Mouse (Mus musculus) midbrain, embryonic 12.5 days (tissue): ENCODE results near the gene Anapc5. TPM values are rescaled to one million over a fixed set of nuclear protein-coding genes. Genes with fewer than 3 reads are reported as not detected.

Experiments
- ATAC-seq: fragments of 200-750 bp; cut with Nextera tagmentation; 2 replicates; pipeline ENCODE4 v1.8.0; 2017; ENCODE audit warnings: low read depth, moderate TSS enrichment, moderate library complexity; ENCODE audit not compliant: low FRiP score
- H3K27ac ChIP-seq: fragments of 300-500 bp; sonication (generic); replicated peaks from 2 replicates; pipeline ENCODE4 v1.5.1; 2016; ENCODE audit warnings: mild to moderate bottlenecking
- H3K27me3 ChIP-seq: fragments of 300-500 bp; sonication (generic); 2 replicates; pipeline ENCODE4 v1.6.1; 2016; ENCODE audit warnings: mild to moderate bottlenecking
- H3K36me3 ChIP-seq: fragments of 300-500 bp; sonication (generic); 2 replicates; pipeline ENCODE4 v1.6.1; 2016
- H3K4me1 ChIP-seq: fragments of 300-500 bp; sonication (generic); 2 replicates; pipeline ENCODE4 v1.6.1; 2016
- H3K4me2 ChIP-seq: fragments of 300-500 bp; sonication (generic); replicated peaks from 2 replicates; pipeline ENCODE4 v1.6.1; 2016; ENCODE audit warnings: mild to moderate bottlenecking, moderate library complexity
- H3K4me3 ChIP-seq: fragments of 300-500 bp; sonication (generic); 2 replicates; pipeline ENCODE4 v1.5.1; 2016; ENCODE audit warnings: mild to moderate bottlenecking
- H3K9ac ChIP-seq: fragments of 300-500 bp; sonication (generic); replicated peaks from 2 replicates; pipeline ENCODE4 v1.6.1; 2016; ENCODE audit warnings: mild to moderate bottlenecking, moderate library complexity
- H3K9me3 ChIP-seq: fragments of 300-500 bp; sonication (generic); 2 replicates; pipeline ENCODE4 v1.6.1; 2016; ENCODE audit warnings: mild to moderate bottlenecking
- WGBS: fragments of 180-500 bp; shearing (Covaris S2); methylation state at CpG from one replicate; pipeline ENCODE4 v1.1.7; 2016; 5-methylcytosine and 5-hydroxymethylcytosine counted together
- polyA plus RNA-seq: library from polyadenylated mRNA; unstranded; fragments of >200 nt; fragmentation: Nextera tagmentation; extraction: Ambion mirVana; gene quantifications from 2 replicates; pipeline ENCODE4 v1.2.1, GENCODE M21; 2016

The Anapc5 gene
- polyA plus RNA-seq, 1 experiment from 2014 or later = 542 TPM

DNA sequence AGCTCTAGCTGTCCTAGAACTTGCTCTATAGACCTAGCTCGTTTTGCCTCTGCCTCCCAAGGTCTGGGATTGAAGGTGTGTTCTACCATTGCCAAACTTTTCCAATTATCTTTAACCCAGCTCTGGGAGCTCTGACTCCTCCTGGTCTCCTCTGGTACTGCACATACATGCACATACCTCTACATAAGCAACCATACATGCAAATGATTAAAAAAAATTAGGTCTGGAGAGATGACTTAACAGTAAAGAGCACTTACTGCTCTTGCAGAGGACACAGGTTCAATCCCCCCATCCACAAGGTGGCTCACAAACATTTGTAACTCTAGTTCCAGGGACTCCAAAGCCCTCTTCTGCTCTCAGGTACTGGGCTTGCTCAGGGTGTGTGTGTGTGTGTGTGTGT is 2.8 kb upstream of the Anapc5 start:
- WGBS = 71% methylated on average over 1 of the region's 1 CpGs
- Histone ChIP-seq H3K4me2 (no peak overlapping the region), H3K27ac (no peak overlapping the region), H3K4me1 (peaks cover 11% of the 10 kb centered on the region), H3K36me3 (0 out of 2 replicates have a peak, but pooled peaks cover 2% of the 10 kb centered on the region), H3K4me3 (no peak overlapping the region), H3K9me3 (no peaks in the 10 kb centered on the region), H3K9ac (no peak overlapping the region), H3K27me3 (no peaks in the 10 kb centered on the region)
- no peak for ATAC-seq

DNA sequence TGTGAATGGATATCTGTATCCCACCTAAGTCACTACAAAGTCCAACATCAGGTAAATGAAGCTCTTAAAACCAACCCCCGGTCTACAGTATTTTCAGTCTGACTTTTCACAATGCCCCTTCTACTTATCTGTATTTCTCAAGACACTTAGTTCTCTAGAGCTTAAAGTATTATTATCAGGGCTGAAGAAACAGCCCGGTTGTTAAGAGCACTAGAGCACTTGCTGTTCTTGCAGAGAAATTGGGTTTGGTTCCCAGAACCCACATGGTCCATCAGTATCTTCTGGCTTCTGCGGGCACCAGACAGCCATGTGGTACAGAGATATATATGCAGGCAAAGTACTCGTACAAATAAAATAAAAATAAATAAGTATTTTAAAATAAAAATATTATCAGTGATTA is 1.3 kb upstream of the Anapc5 start:
- Histone ChIP-seq H3K27ac (no peak overlapping the region), H3K4me2 (no peak overlapping the region), H3K4me1 (peaks cover 11% of the 10 kb centered on the region), H3K4me3 (no peak overlapping the region), H3K9me3 (no peaks in the 10 kb centered on the region), H3K9ac (no peak overlapping the region), H3K36me3 (peaks cover 17% of the 10 kb centered on the region), H3K27me3 (no peaks in the 10 kb centered on the region)
- no peak for ATAC-seq
- 94% methylated on average over 4 of the region's 4 CpGs for WGBS

DNA sequence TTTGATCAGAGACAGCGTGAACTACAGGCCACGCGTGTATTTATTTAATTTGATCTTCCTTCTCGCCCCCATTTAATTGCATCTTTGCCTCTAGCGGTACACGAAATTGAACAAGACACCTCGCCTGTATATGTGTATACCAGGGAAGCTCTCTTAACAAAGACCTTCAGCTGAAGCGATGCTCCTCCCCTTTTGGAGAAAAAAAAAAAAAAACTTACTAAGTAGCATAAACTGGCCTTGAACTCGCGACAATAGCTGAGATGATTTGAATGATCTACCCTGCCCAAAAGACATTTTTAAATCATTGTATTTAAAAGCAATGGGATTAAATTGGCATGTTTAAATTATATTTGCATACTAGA is 366 bp upstream of the Anapc5 start:
- H3K4me2 ChIP-seq = peak overlapping the region; percentile 59
- peak; percentile 71 for ATAC-seq
- H3K9ac ChIP-seq = peak overlapping the region; percentile 89; the same call in 1 of the 2 replicates
- H3K27me3 ChIP-seq = no peaks in the 10 kb centered on the region
- under 1% methylated on average over 10 of the region's 10 CpGs for WGBS
- H3K36me3 ChIP-seq = peaks cover 25% of the 10 kb centered on the region
- peaks cover 11% of the 10 kb centered on the region for H3K4me1 ChIP-seq
- H3K4me3 ChIP-seq = peak overlapping the region; percentile 80
- H3K27ac ChIP-seq = peak overlapping the region; percentile 95
- H3K9me3 ChIP-seq = no peaks in the 10 kb centered on the region

DNA sequence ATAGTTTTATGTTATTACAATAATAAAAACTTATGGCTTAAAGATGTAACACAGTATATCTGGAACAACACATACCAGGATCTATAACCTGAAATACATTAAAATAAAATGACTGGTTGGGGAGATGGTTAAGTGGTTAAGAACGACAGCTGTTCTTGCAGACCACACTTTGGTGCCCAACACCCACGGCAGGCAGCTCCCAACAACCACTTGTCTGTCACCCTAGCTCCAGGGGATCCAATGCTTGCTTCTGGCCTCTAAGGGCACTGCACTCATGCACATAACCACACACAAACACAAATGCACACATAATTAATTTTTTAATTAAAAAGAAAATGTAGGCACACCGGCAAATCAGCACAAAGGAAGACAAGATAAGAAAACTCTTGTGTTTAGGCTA is 8.4 kb downstream of the Anapc5 start:
- Histone ChIP-seq H3K9me3 (no peaks in the 10 kb centered on the region), H3K27me3 (no peaks in the 10 kb centered on the region), H3K27ac (no peak overlapping the region), H3K4me3 (no peak overlapping the region), H3K4me1 (no peaks in the 10 kb centered on the region), H3K36me3 (peaks cover 81% of the 10 kb centered on the region), H3K9ac (no peak overlapping the region), H3K4me2 (no peak overlapping the region)
- WGBS = 90% methylated on average over 3 of the region's 3 CpGs
- no peak for ATAC-seq

DNA sequence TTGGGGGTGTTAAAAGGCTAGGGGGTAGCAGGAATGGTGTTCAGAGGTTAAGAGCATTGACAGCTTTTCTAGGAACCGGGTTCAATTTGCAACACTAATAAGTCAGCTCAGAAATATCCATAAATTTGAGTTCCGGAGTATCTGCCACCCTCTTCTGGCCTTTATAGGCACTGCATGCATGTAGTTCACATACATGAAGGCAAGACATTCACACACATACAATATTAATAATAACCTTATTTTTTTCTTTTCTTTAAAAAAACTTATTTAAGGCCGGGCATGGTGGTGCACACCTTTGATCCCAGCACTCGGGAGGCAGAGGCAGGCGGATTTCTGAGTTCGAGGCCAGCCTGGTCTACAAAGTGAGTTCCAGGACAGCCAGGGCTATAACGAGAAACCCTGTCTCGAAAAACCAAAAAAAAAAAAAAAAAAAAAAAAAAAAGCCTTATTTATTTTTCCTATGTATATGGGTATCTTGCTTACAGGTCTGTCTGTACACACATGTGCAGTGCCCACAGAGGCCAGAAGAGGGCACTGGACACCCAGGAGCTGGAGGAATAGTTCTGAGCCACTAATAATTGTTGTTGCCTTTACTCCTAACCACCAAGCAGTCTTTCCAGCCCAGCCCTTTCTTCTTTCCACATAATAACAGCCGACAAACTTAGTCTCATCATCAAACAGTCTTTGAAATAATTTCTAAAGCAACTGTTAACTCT is 9.6 kb downstream of the Anapc5 start:
- Histone ChIP-seq H3K4me2 (no peak overlapping the region), H3K9me3 (no peaks in the 10 kb centered on the region), H3K27ac (no peak overlapping the region), H3K36me3 (peaks cover 82% of the 10 kb centered on the region), H3K27me3 (no peaks in the 10 kb centered on the region), H3K4me1 (no peaks in the 10 kb centered on the region), H3K4me3 (no peak overlapping the region), H3K9ac (no peak overlapping the region)
- 94% methylated on average over 9 of the region's 9 CpGs for WGBS
- ATAC-seq = no peak

DNA sequence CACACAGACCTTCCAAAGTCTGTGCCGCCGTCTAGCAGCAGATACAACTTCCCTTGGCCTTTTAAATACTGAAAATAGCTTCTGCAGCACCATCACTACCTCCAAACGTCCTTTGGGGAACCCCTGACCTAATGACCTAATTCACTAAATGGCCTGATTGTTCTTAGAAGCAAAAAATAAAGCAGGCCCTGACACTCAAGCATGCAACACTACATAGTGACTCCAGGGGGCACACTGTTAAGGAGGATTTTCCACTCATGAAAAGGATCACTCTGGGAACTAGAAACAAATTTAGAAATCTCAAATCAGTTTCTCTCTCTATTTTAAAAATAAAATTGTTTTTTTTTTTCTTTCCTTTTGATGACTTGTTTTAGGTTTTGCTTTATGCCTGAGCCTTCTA is 15.6 kb downstream of the Anapc5 start:
- Histone ChIP-seq H3K27me3 (no peaks in the 10 kb centered on the region), H3K36me3 (peaks cover 89% of the 10 kb centered on the region), H3K9ac (no peak overlapping the region), H3K4me1 (no peaks in the 10 kb centered on the region), H3K9me3 (no peaks in the 10 kb centered on the region), H3K4me2 (no peak overlapping the region), H3K27ac (no peak overlapping the region), H3K4me3 (no peak overlapping the region)
- 69% methylated on average over 3 of the region's 3 CpGs for WGBS
- no peak for ATAC-seq

DNA sequence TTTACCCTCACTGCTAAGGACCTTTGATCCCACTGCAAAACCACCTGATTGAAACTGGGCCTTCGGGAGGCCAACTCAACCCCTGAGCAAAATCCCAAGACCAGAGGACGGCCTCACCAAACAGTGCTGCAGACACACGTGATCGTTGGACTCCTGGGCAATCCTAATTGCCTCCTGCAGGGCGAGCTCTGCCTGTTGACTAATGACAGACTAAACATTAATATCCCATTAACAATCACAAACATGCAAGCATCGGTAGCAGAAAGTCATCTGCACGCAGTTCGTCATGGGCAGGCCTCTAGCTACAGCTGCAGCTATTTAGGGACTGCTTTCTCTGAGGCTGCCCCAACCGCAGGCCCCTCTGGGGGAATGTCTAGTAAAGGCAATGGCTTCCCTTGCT is 18.4 kb downstream of the Anapc5 start:
- no peak for ATAC-seq

DNA sequence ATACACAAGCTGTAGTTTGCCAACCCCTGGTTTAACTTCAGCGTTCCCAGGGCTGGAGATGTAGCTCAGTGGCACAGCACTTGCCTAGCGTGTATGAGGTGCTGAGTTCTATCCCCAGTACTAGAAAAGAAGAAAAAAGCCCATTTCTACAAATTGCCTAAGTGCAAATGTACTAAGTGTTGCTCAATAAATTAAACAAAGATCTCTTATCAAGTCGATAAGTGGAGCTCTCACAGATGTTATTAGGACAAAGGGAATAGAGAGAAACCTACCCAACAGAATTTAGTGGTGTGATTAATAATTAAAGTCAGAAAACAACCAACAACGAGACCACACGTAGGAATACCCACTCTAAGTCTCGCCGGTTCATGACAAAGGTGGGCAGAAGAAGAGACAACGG is 19.5 kb downstream of the Anapc5 start:
- peaks cover 96% of the 10 kb centered on the region for H3K36me3 ChIP-seq
- no peaks in the 10 kb centered on the region for H3K27me3 ChIP-seq
- H3K4me1 ChIP-seq = peaks cover 5% of the 10 kb centered on the region; the same call in 1 of the 2 replicates
- H3K4me3 ChIP-seq = no peak overlapping the region
- no peaks in the 10 kb centered on the region for H3K9me3 ChIP-seq
- H3K27ac ChIP-seq = no peak overlapping the region
- no peak overlapping the region for H3K9ac ChIP-seq
- ATAC-seq = no peak
- WGBS = 94% methylated on average over 8 of the region's 8 CpGs
- no peak overlapping the region for H3K4me2 ChIP-seq

More for the DNA sequence above, 18.4 kb downstream of the Anapc5 start:
- H3K27ac ChIP-seq = no peak overlapping the region
- H3K9me3 ChIP-seq = no peaks in the 10 kb centered on the region
- H3K4me2 ChIP-seq = no peak overlapping the region
- H3K27me3 ChIP-seq = no peaks in the 10 kb centered on the region
- peaks cover 5% of the 10 kb centered on the region; the same call in 1 of the 2 replicates for H3K4me1 ChIP-seq
- H3K4me3 ChIP-seq = no peak overlapping the region
- no peak overlapping the region for H3K9ac ChIP-seq
- peaks cover 99% of the 10 kb centered on the region for H3K36me3 ChIP-seq
- 86% methylated on average over 9 of the region's 9 CpGs for WGBS

DNA sequence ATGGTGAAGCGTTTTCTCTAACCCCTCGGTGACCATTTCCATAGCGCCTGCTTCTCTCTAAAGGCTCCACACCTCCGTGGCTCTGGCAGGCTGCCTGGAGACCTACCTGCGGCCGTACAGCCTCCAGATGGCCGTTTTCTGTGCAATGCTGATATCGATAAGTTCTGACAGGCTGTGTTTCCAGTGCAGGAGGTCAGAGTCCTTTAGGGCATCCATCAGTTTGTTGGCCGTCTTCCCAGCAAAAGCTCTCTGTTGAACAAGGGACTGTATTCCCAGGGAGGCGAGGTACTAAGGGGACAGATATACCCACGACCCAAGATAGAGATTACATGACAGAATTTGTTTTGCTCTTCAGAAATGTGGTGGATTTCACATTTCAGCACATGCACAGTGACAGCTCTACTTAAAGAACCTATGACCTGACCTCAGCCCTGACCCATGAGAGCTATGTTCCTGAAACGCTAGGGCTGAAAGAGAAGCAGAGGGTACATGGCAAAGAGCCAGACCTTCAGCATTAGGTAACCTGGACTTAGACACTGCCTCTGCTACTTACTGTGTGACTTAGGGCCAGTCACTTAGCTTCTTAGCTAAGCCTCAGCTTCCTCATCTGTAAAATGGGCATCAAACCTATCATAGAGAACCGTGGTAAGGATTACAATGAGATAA is 20.7 kb downstream of the Anapc5 start:
- ATAC-seq = no peak
- no peaks in the 10 kb centered on the region for H3K27me3 ChIP-seq
- no peak overlapping the region for H3K27ac ChIP-seq
- no peak overlapping the region for H3K9ac ChIP-seq
- peaks cover 5% of the 10 kb centered on the region; the same call in 1 of the 2 replicates for H3K4me1 ChIP-seq
- H3K4me2 ChIP-seq = no peak overlapping the region
- no peaks in the 10 kb centered on the region for H3K9me3 ChIP-seq
- peaks cover 94% of the 10 kb centered on the region for H3K36me3 ChIP-seq
- WGBS = 92% methylated on average over 13 of the region's 13 CpGs
- no peak overlapping the region for H3K4me3 ChIP-seq

DNA sequence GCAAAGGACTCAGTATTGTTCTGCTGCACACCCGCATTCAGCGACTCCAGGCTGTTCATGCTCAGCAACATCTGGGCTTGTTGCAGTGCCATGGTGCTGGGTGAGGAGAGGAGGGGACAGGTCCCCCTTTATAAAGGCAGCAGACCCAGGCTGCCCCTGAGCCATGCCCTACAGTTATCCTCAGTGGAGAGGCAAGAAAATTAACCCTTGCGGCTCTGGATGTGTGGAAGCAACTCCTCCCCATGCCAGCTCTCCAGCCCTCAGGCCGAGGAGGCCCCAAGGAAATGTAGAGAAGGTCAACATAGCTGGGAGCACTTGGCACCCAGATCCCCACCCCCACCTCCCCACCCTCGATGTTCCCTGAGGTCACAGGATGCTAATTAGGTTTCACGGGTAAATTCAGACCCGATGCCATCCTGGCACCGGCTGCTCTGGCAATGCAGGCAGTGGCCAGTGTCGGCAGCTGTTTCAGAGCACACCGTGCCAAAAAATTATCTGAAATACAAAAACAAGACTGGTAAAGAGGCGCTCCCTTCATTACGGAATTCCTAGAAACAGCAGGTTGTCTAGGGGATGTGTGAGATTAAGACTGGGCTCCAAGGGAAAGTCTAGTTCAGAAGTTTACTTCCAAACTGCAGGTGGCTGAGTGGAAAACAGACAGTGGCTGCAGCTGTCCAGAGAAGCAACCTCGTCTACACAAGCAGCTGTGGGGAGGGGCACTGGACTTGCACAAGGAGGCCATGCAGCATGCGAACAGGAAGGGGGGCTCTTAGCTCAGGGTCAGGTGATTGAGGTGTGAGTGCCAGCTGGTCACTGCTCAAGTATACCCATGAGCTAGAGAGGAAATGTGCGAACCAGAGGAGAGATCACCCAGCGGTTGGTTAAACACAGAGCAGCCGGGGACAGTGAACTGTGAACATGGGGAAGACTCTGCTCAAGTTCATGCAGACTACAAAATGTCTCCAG is 21.5 kb downstream of the Anapc5 start:
- H3K4me1 ChIP-seq = peaks cover 5% of the 10 kb centered on the region; the same call in 1 of the 2 replicates
- no peaks in the 10 kb centered on the region for H3K9me3 ChIP-seq
- H3K36me3 ChIP-seq = peaks cover 93% of the 10 kb centered on the region
- no peak overlapping the region for H3K9ac ChIP-seq
- H3K27me3 ChIP-seq = no peaks in the 10 kb centered on the region
- ATAC-seq = no peak
- 0 out of 2 replicates have a peak overlapping the region, but pooled peaks have one; percentile 20 for H3K27ac ChIP-seq
- no peak overlapping the region for H3K4me3 ChIP-seq
- H3K4me2 ChIP-seq = no peak overlapping the region
- WGBS = 92% methylated on average over 17 of the region's 17 CpGs

DNA sequence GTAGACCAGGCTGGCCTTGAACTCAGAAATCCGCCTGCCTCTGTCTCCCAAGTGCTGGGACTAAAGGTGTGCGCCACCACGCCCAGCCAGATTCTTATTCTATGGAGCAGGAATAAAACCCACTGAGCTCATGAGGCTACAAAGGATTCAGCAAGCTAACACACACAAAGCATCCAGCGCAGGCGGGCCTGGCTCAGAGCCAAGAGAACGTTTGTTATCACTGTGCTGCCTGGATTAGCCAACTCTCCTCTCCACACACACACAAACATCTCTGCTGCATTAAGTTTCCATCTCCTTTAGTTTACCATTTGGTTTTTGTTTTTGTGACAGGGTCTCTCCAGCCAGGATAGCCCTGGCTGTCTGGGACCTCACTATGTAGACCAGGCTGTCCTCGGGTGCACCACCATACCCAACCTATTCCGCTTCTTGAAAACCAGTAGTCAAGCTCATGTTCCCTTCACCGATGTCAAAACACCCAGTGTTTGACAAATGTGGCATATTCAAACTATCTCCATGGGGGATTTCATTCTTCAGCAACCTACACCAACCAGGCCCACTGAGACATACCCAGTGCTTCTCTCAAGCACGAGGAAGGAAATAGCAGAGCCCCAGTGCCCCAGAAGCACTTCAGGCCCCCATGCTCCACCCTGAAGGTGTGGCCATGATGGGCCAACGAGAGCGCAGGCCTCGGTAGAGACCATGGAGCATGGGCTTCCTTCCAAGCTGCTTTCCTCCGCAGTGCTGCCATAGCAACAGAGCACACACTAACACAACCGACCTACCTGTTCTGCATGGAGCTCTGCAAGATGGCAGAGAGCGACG is 22.4 kb downstream of the Anapc5 start:
- H3K9ac ChIP-seq = no peak overlapping the region
- H3K4me1 ChIP-seq = peaks cover 5% of the 10 kb centered on the region; the same call in 1 of the 2 replicates
- H3K27ac ChIP-seq = no peak overlapping the region
- no peaks in the 10 kb centered on the region for H3K27me3 ChIP-seq
- peaks cover 93% of the 10 kb centered on the region for H3K36me3 ChIP-seq
- H3K9me3 ChIP-seq = no peaks in the 10 kb centered on the region
- no peak for ATAC-seq
- no peak overlapping the region for H3K4me3 ChIP-seq
- no peak overlapping the region for H3K4me2 ChIP-seq
- WGBS = 82% methylated on average over 17 of the region's 17 CpGs
